Mouse (Mus musculus): Measurements from ENCODE around the gene Zcchc3.
A peak's percentile ranks its signal among the peaks of the same experiment; 100 is the strongest.

Zcchc3 gene

DNA sequence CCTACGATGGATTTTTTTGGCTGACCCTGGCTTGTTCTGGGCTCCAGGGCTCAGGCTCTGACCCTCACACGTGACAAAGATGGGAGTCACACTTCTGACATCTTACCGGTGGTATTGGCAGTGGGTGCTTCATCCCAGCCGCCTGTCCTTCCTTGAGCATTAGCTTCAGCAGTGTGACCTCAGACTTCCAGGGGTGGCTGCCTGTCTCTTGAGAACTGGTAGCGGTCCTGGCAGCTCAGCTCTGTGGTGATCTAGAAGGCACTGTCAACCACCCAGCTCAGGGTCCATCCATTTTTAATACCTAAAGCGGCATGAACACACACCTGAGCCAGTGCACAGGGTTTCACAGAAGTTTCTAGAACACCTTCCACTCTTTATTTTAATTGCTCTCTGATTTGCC, 5.0 kb downstream of the Zcchc3 start:
- DNase-seq (ENCODE audit: low spot score in 2 of 2) = no peak

DNA sequence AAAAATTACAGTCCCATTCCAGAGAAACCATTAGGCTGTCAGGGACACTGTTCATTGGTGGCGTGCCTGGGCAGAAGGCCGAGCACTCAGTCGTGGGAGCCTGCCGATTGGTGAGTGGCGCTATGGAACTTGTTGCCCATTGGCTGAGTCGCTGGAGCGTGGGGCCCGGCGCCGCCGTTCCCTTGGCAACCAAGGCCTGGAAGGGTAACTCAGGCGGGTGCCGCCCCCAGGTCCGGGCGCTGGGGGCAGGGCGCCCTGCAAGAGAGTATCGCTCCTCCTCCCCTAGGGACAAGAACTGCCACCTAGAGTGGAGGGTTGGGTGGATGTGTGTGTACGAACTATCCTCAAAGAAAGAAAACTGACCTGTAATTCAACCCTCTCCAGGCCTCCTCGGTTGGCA, 8.7 kb downstream of the Zcchc3 start:
- peak; percentile 85 to 94 for DNase-seq (ENCODE audit: low spot score in 2 of 2)

GRCm38 (mm10) chr2:152399122-152399542, 15.7 kb downstream of the Zcchc3 start:
- DNase-seq (ENCODE audit: low spot score in 2 of 2) = no peak

GRCm38 (mm10) chr2:152398691-152399090, 16.1 kb downstream of the Zcchc3 start:
- DNase-seq (ENCODE audit: low spot score in 2 of 2) = peak; percentile 70 to 89

DNA sequence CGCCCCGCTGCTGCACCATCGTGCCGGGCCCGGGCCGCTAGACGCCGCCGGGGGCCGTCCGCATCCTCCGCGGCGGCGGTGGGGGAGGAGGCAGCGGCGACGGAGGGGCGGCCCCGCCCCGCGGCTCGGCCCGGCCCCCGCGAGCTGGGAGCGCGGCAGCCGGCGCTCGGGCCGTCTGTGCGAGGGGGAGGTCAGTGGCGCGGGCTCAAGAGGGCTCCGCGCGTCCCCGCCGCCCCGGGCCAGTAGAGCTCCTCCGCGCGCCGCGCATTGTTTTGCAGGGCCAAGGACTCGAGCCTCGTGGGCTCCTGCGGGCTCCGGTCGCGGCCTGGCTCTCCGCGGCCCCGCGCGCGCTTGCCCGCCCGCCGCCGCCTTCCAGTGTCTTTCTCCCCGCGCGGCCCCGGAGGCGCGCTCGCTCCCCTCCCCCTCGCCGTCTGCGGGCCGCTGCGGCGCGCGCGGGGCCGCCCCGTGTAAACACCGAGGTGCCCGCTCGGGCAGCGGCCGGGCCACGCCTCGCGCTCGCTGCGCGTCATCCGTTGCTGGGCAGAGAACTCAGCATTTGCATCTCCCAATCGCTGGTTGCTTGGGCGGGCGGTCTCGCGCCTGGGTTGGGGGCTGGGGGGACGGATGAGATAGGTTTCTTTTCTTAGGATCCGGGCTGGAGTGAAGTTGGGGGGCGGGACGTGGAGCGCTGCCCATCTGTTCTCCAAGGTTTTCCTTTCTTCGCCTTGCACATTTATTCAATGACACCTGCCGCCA, 17.0 kb downstream of the Zcchc3 start, which contains the start of gene Sox12:
Gene Sox12, minus strand, starts transcription at position 384 of the 756 bp plus-strand sequence.
- DNase-seq (ENCODE audit: low spot score in 2 of 2) = peak; percentile 98 to 99

- DNase-seq (ENCODE audit: low spot score in 2 of 2) = peak; percentile 65 to 82
Measured at GRCm38 (mm10) chr2:152397004-152397589, 17.7 kb downstream of the Zcchc3 start.

GRCm38 (mm10) chr2:152396110-152397003, 18.5 kb downstream of the Zcchc3 start:
- DNase-seq (ENCODE audit: low spot score in 2 of 2) = peak; percentile 65 to 85

DNA sequence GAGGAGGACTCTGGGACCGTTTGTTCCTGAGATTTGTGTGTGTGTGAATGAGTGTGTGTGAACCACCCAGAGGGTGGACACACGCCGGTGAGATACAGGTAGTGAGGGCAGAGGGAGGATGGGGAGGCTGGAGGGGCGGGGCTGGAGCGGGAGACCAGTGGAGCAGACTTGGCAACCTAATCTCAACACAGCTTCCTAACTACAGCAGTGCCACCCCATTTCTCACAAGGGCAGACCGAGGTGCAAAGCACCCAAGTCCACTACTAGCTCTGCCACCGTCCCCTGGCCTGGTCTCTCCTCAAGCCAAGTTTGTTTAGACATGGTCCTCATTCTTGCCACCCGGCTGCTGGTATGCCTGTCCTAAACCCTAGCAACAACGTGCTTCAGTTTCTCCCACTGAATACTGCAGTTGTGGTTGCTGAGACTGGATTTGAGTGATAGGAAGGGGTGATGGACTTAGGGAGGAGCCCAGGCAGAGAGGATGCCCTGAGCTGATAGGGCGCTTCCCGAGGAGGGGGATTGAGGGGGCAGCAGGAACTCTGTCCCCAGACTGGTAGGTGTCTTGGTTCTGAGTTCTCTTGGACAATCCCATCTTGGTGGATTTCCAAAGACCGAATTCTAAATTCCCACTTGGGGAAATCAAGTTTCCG, 19.4 kb downstream of the Zcchc3 start:
- no peak for DNase-seq (ENCODE audit: low spot score in 2 of 2)

DNA sequence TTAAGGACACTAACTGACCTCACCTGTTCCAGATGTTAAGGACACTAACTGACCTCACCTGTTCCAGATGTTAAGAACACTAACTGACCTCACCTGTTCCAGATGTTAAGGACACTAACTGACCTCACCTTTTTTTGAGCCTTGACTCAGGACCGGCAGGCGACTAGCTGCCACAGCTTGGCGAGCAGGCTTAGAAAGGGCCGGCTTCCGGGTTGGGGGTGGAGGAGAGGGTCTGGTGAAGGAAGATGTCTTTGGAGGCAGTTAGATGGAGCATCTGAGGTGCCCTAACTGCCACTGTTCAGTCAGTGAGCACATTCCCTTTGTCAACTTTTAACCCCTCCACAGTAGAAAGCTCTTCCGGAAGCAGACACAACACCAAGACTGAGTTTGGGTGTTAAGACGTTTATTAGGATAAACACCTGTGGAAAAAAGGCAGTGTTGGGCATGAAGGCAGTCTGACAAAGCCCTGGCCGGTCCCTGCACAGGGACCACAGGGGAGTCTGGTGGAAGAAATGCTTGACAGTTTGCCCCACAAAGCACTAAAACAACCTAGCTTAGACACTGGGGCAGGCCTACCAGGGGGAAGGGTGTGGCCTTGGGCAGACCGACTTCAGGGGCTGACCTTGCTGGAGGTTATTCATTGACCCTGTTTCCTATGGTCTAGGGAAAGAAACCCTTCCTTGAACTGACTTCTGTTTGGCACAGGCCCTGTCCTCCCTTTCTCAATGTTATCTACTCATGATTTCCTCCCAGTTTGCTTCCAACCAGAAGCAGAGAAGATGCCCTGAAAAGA, 21.4 kb downstream of the Zcchc3 start:
- DNase-seq (ENCODE audit: low spot score in 2 of 2) = no peak

DNA sequence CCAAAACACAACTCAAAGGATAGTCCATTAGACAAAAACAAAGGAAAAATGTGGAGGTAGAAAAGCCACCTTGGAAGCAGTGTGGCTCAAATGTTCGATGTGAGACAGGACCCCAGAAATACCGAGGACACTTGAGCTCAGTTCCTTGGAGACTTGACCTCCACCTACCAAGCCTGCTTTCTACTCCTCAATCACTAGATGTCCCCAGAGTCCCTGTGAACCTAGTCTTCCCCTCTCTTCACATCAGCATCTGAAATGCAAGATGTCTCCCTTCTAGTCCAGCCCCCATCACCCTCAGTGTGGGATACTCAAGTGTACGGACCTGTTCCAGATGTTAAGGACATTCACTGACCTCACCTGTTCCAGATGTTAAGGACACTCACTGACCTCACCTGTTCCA, 22.0 kb downstream of the Zcchc3 start:
- DNase-seq (ENCODE audit: low spot score in 2 of 2) = peak in 1 of 2 experiments; percentile 37

DNA sequence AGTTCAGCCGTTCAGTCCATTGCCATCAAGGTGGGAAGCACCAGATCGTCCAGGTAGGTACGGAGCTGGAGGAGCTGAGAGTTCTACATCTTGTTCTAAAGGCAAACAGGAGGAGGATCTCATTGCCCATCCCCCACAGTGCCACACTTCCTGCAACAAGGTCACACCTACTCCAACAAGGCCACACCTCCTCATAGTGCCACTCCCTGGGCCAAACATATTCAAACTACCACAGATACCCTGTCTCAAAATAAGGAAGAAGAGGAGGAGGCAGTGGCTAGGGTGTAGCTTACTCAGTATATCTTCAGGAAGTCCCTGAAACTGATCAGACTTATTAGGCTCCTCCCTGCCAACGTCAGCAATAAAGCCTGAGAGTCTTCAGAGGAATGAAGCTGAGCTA, 30.6 kb downstream of the Zcchc3 start:
- DNase-seq (ENCODE audit: low spot score in 2 of 2) = no peak

DNA sequence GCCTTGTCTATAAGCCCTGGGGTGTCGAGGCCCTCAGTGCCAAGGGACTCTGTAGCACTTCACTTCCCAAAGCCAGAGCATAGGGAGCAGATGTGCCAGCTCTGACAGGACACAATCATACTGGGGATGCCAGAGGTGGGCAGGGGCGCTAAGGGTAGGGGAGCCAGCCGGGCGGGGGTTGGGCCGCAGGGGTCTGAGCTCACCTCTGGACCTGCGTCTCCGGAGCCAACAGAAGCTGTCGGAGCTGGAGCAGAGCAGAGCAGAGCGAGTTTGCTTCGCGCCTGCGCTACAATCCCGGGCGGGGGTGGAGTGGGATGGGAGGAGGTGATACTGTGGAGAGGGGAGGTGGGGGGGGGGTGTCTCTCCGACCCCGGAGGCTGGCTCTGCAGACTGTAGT, 38.5 kb downstream of the Zcchc3 start, which contains the start of gene Nrsn2:
Gene Nrsn2, minus strand, starts transcription at position 294 of the 397 bp plus-strand sequence.
- DNase-seq (ENCODE audit: low spot score in 2 of 2) = peak in 1 of 2 experiments; percentile 38

DNA sequence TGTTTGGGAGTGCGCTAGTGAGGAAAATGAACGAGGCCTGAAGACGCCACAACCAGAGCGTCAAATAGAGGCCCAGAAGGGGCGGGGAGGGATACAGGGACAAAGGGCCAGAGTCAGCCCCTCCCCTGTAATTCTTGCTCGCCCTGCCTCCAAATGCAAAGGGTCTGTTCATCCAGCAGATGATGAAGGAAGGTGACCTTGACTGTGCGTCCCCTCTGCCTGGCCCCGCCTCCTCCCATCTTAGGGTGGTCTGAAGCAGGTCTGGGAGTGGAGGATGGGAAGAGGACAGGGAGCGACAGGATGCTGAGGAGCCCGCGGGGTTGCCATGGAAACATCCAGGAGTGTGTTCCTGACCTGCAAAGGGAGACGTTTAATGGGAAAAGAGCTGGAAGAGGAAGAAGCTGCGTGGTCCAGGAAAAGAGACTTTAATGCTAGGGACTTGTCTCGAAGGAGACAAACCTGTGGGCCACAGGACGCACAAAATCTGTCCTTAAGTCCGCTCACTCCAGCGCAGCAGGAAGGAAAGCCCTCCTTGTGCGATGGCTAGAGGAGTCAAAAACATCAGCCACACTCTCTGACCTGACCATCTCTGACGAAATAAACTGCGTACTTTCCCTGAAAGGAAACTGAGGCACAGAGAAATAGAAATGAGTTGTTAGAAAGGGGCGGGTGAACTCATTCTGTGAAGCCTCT, 39.0 kb downstream of the Zcchc3 start:
- DNase-seq (ENCODE audit: low spot score in 2 of 2) = peak in 1 of 2 experiments; percentile 60

DNA sequence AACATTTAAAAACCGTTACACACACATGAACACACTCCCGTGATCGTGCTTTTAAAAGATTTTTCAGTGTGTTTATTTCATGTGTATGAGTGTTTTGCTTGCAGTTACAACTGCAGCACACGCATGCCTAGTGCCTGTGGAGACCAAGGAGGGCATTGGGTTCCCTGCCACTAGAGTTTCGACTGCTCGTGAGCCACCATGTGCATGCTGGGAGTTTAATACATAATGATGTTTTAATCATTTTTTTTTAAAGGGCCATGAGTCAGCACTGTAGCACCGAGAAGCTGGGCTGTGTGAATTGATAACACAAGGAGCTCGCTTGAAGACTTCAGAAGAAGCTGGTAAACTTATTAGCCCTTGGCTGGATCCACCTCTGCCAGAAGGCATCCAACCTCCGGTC, 41.3 kb downstream of the Zcchc3 start:
- DNase-seq (ENCODE audit: low spot score in 2 of 2) = no peak

- no peak for DNase-seq (ENCODE audit: low spot score in 2 of 2)
Measured at GRCm38 (mm10) chr2:152372661-152373060, 42.2 kb downstream of the Zcchc3 start.

DNA sequence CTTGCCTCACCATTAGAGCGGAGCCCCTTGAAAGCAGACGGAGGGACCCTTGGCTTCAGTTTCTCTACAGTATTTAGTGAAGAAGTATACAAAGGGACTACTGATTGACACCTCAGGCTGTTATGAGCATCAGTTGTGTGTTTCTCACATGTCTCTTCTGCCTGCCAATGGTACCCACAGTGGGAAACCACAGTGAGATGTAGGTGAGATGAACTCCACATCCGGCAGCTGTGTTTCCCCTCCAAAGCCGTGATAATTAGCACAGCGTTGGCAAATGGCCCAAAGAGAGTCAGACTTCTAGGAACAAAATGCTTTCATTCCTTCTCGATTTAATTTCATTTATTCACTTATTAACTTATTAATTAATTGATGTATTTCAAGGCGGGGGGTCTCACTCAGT, 42.7 kb downstream of the Zcchc3 start:
- no peak for DNase-seq (ENCODE audit: low spot score in 2 of 2)

DNA sequence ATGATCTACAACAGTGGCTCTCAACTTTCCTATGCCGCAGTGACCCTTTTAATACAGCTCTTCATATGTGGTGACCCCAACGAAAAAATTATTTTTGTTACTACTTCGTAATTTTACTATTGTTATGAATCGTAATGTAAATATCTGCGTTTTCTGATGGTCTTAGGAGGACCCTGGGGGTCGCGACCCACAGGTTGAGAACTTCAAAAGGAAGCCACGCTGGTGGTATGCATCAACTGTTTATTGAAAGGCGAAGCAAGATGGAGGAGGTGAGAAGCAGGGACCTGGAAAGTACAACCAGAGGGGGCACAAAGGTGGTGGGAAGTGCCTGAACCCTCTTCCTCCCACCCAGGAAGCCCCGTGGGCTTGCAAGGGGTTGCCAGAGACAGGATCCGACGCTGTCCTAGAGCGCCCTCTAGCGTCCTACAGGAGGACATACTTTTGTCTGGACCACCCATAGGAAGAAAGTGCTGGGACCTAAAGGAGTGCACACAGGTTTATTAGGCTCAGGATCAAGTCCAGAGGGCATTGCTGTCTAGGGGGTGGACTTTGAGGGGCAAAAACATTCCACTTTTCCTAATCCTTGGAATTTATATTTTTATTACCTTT, 46.2 kb downstream of the Zcchc3 start:
- DNase-seq (ENCODE audit: low spot score in 2 of 2) = peak in 1 of 2 experiments; percentile 59

- no peak for DNase-seq (ENCODE audit: low spot score in 2 of 2)
Measured at GRCm38 (mm10) chr2:152367917-152368316, 46.9 kb downstream of the Zcchc3 start.

GRCm38 (mm10) chr2:152363245-152364147, 51.3 kb downstream of the Zcchc3 start:
- DNase-seq (ENCODE audit: low spot score in 2 of 2) = peak; percentile 69 to 71
